Mouse (Mus musculus): ENCODE measurements around the gene Gm21972.

The Gm21972 gene

GRCm38 (mm10) chr1:86174602-86175001, 41.2 kb downstream of the Gm21972 start:
- no peak for DNase-seq

- peak; percentile 41 to 42 for DNase-seq
Observed at GRCm38 (mm10) chr1:86176066-86176465, 42.6 kb downstream of the Gm21972 start.

- DNase-seq = peak; percentile 87 to 89
Observed at GRCm38 (mm10) chr1:86178462-86179253, 45.2 kb downstream of the Gm21972 start.

GRCm38 (mm10) chr1:86182004-86182709, 48.7 kb downstream of the Gm21972 start:
- no peak for DNase-seq

- DNase-seq = no peak
Observed at GRCm38 (mm10) chr1:86183577-86184263, 50.3 kb downstream of the Gm21972 start.

GRCm38 (mm10) chr1:86186762-86187161, 53.3 kb downstream of the Gm21972 start:
- DNase-seq = no peak

- DNase-seq = no peak
Observed at GRCm38 (mm10) chr1:86187856-86188255, 54.4 kb downstream of the Gm21972 start.

- no peak for DNase-seq
Observed at GRCm38 (mm10) chr1:86188271-86188670, 54.8 kb downstream of the Gm21972 start.

- DNase-seq = no peak
Observed at GRCm38 (mm10) chr1:86189034-86189702, 55.7 kb downstream of the Gm21972 start.

GRCm38 (mm10) chr1:86190843-86191242, 57.4 kb downstream of the Gm21972 start:
- DNase-seq = no peak

GRCm38 (mm10) chr1:86194044-86194443, 60.6 kb downstream of the Gm21972 start:
- no peak for DNase-seq

- no peak for DNase-seq
Observed at GRCm38 (mm10) chr1:86198276-86198675, 64.8 kb downstream of the Gm21972 start.

GRCm38 (mm10) chr1:86199026-86199425, 65.6 kb downstream of the Gm21972 start:
- no peak for DNase-seq

- no peak for DNase-seq
Observed at GRCm38 (mm10) chr1:86201312-86201711, 67.9 kb downstream of the Gm21972 start.

GRCm38 (mm10) chr1:86202617-86203219, 69.3 kb downstream of the Gm21972 start:
- DNase-seq = no peak

- DNase-seq = no peak
Observed at GRCm38 (mm10) chr1:86210676-86211075, 77.2 kb downstream of the Gm21972 start.

GRCm38 (mm10) chr1:86211498-86211897, 78.1 kb downstream of the Gm21972 start:
- DNase-seq = no peak
